Mouse (Mus musculus) heart, postnatal 0 days (tissue): Measurements from ENCODE around the gene Tmem220.

Experiments used
- CTCF ChIP-seq: IDR thresholded peaks from 2 replicates; pipeline ENCODE4 v1.5.1; 2016; ENCODE audit warnings: antibody characterized with exemption, control low read depth, low read depth
- EP300 ChIP-seq: IDR thresholded peaks from 2 replicates; pipeline ENCODE4 v1.6.1; 2016; ENCODE audit warnings: antibody characterized with exemption, low read depth

DNA sequence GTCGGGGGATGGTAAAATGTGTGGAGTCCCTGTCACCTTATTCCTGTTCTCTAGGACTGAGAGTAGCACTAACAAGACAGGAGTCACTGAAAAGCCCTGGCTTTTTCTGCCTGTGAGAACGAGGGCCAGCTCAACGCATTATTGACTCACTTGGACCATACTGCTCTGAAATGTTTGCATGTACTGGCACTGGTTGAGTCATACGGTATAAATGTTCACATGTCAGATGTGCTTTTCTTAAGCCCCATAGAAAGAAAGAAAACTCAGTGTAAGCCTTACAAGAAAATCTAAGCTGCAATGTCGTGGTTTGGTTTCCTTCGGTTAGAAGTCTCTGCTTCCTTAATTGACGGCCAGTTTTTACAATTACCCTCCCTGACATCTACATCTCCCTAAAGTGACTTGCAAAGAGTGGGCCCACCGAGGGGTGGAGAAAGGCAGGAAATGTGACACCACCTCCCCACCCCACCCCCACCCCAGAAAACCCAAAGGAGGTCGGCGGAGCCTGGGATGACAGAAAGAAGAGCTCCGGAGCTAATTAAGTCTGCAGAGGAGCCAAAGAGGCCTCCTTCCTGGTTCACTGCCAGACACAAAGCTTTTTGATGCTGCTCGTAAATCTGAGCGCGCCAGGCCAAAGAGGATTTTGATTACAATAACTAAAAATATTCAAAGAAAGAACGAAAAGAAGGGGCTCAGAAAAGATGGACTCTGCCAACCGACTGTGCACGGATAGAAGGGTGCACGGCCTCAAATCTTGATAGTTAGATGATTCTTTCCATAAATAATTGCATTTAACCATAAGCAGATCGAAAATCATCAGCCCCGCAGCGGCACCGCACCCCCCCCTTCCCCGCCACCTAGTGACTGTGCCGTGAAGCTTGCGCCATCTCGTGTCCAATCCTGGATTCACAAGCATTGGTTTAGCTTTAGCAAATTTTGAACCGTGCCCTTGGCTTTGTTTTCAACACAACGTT, 40.5 kb upstream of the Tmem220 start:
- TF ChIP-seq CTCF (peak; percentile 96), EP300 (no peak)
